Comparison of ENCODE assay signal across 11 mouse cellular contexts in genomic region chr10:18194737-18195141, GRCm38 (mm10). TPM values are rescaled to one million over a fixed set of nuclear protein-coding genes. Genes with fewer than 3 reads are reported as not detected.
DNase-seq lines count a peak whose midpoint lies in the region; ATAC-seq and TF ChIP-seq lines count a peak whose summit lies in the region.
"Had no signal": no experiment of that assay in that cellular context is flagged by ENCODE, and none has a peak within 500 bp of the region (broad histone marks: within the 10 kb centered on the region; RNA-seq: fewer than 3 reads in every experiment).

No protein-coding gene starts in this region.

- no peak overlapping the region for H3K27ac ChIP-seq in liver, embryonic 12.5 days
- 0 out of 2 replicates have a peak overlapping the region, but pooled peaks have one; percentile 7 for H3K27ac ChIP-seq in liver, postnatal 0 days (ENCODE audit: low read depth)
- peak overlapping the region; percentile 80 for H3K27ac ChIP-seq in stomach, postnatal 0 days (replicated peaks)
- H3K27ac ChIP-seq: midbrain, embryonic 12.5 days had no signal

- H3K4me3 ChIP-seq in liver, embryonic 12.5 days = no peak overlapping the region
- no peak overlapping the region for H3K4me3 ChIP-seq in liver, postnatal 0 days (ENCODE audit: low read depth, low read length)
- no peak overlapping the region for H3K4me3 ChIP-seq in stomach, postnatal 0 days (ENCODE audit: low read depth, low read length)
- H3K4me3 ChIP-seq: midbrain, embryonic 12.5 days had no signal

- H3K4me1 ChIP-seq in liver, embryonic 12.5 days = peaks cover 4% of the 10 kb centered on the region; the same call in 1 of the 2 replicates
- H3K4me1 ChIP-seq in liver, postnatal 0 days (ENCODE audit: insufficient read depth) = no peaks in the 10 kb centered on the region
- H3K4me1 ChIP-seq in stomach, postnatal 0 days (replicated peaks; ENCODE audit: control insufficient read depth, insufficient read depth) = no peaks in the 10 kb centered on the region
- H3K4me1 ChIP-seq: midbrain, embryonic 12.5 days had no signal

- no peaks in the 10 kb centered on the region for H3K9me3 ChIP-seq in liver, embryonic 12.5 days (replicated peaks)
- no peaks in the 10 kb centered on the region for H3K9me3 ChIP-seq in liver, postnatal 0 days (ENCODE audit: low read length)
- H3K9me3 ChIP-seq in stomach, postnatal 0 days (ENCODE audit: control insufficient read depth, low read length) = no peaks in the 10 kb centered on the region
- H3K9me3 ChIP-seq: midbrain, embryonic 12.5 days had no signal

- ATAC-seq in liver, embryonic 12.5 days = no peak
- ATAC-seq in liver, postnatal 0 days = peak; percentile 21; the same call in 1 of the 2 replicates
- peak; percentile 62 for ATAC-seq in stomach, postnatal 0 days (ENCODE audit: low FRiP score, low TSS enrichment)

- no peaks in the 10 kb centered on the region for H3K36me3 ChIP-seq in liver, embryonic 12.5 days
- no peaks in the 10 kb centered on the region for H3K36me3 ChIP-seq in liver, postnatal 0 days (replicated peaks; ENCODE audit: insufficient read depth, low read length)
- H3K36me3 ChIP-seq in stomach, postnatal 0 days (ENCODE audit: control insufficient read depth, insufficient read depth, low read length) = no peaks in the 10 kb centered on the region
- H3K36me3 ChIP-seq: midbrain, embryonic 12.5 days had no signal

- H3K9ac ChIP-seq in liver, embryonic 12.5 days = no peak overlapping the region
- no peak overlapping the region for H3K9ac ChIP-seq in liver, postnatal 0 days (replicated peaks)
- no peak overlapping the region for H3K9ac ChIP-seq in stomach, postnatal 0 days (ENCODE audit: low read length)
- H3K9ac ChIP-seq: midbrain, embryonic 12.5 days had no signal

- 43% methylated on average over 14 of the region's 14 CpGs for WGBS in liver, embryonic 12.5 days (ENCODE audit: insufficient replicate concordance)
- 41% methylated on average over 14 of the region's 14 CpGs for WGBS in liver, postnatal 0 days (ENCODE audit: insufficient replicate concordance)
- WGBS in stomach, postnatal 0 days = 36% methylated on average over 14 of the region's 14 CpGs

- peak; percentile 40 for DNase-seq in liver
- DNase-seq in gonadal fat pad, adult 2 months (ENCODE audit: low read depth) = peak; percentile 74
- peak; percentile 54 for DNase-seq in liver, postnatal 0 days
- peak; percentile 37 for DNase-seq in stomach, postnatal 0 days (ENCODE audit: low spot score)
- no peak for DNase-seq in layer of hippocampus, adult 9-11 months
- no peak for DNase-seq in thymus, postnatal 14 days
- no peak for DNase-seq in layer of hippocampus, postnatal 14 days (ENCODE audit: low spot score in 2 of 2)
- DNase-seq: adrenal gland, postnatal 14 days; heart, adult 18-20 months had no signal

- H3K27me3 ChIP-seq in liver, embryonic 12.5 days (replicated peaks) = 0 out of 2 replicates have a peak, but pooled peaks cover 3% of the 10 kb centered on the region
- no peaks in the 10 kb centered on the region for H3K27me3 ChIP-seq in liver, postnatal 0 days (ENCODE audit: insufficient read depth, low read length)
- H3K27me3 ChIP-seq in stomach, postnatal 0 days (ENCODE audit: control insufficient read depth, insufficient read depth, low read length) = no peaks in the 10 kb centered on the region
- H3K27me3 ChIP-seq: midbrain, embryonic 12.5 days had no signal

- no peak overlapping the region for H3K4me2 ChIP-seq in liver, embryonic 12.5 days
- no peak overlapping the region; the same call in 1 of the 2 replicates for H3K4me2 ChIP-seq in liver, postnatal 0 days (ENCODE audit: low read depth, low read length)
- H3K4me2 ChIP-seq in stomach, postnatal 0 days (replicated peaks; ENCODE audit: low read depth) = 0 out of 2 replicates have a peak overlapping the region, but pooled peaks have one; percentile 11
- H3K4me2 ChIP-seq: midbrain, embryonic 12.5 days had no signal

- no peak for TF ChIP-seq CTCF in liver, postnatal 0 days (IDR thresholded peaks at IDR 0.05; ENCODE audit: low read depth)
- TF ChIP-seq CTCF in stomach, postnatal 0 days (IDR thresholded peaks at IDR 0.05; ENCODE audit: low read depth) = no peak

- no peak for TF ChIP-seq EP300 in liver, postnatal 0 days (IDR thresholded peaks at IDR 0.05; ENCODE audit: low read depth)
- no peak for TF ChIP-seq EP300 in stomach, postnatal 0 days (optimal IDR thresholded peaks at IDR 0.05)

RNA-seq across cellular contexts. Expression of gene Ect2l, which starts 16.0 kb away (rescaled TPM):
- polyA plus RNA-seq in liver, embryonic 12.5 days (2016; fragmentation: Nextera tagmentation; extraction: Ambion mirVana) = 0.21 TPM in 1 of 2 replicates, not detected in the other
- polyA plus RNA-seq in gonadal fat pad, adult 2 months (2012; rRNA removed) = 0.18 and 0.19 TPM in 2 replicates
- polyA plus RNA-seq in liver, postnatal 0 days (2015; fragmentation: Nextera tagmentation; extraction: Ambion mirVana) = not detected in 2 replicates
- polyA plus RNA-seq in stomach, postnatal 0 days (2015; fragmentation: Nextera tagmentation; extraction: Ambion mirVana) = 0.21 and 0.51 TPM in 2 replicates
- under 1 TPM; 0.83 to 0.99 TPM for total RNA-seq in layer of hippocampus, postnatal 14 days (2021)
- total RNA-seq: adrenal gland, postnatal 14 days had no signal

RNA-seq across cellular contexts. Expression of gene Ccdc28a, which starts 40.1 kb away (rescaled TPM):
- 6.5 and 6.6 TPM in 2 replicates for polyA plus RNA-seq in liver, embryonic 12.5 days (2016; fragmentation: Nextera tagmentation; extraction: Ambion mirVana)
- polyA plus RNA-seq in gonadal fat pad, adult 2 months (2012; rRNA removed) = 17.9 and 20.9 TPM in 2 replicates
- polyA plus RNA-seq in liver, postnatal 0 days (2015; fragmentation: Nextera tagmentation; extraction: Ambion mirVana) = 9.0 and 14.6 TPM in 2 replicates
- 13.8 and 14.8 TPM in 2 replicates for polyA plus RNA-seq in stomach, postnatal 0 days (2015; fragmentation: Nextera tagmentation; extraction: Ambion mirVana)
- total RNA-seq in layer of hippocampus, postnatal 14 days (2021) = 10 to 100 TPM; 16.4 to 18.4 TPM

Comparison
In these comparisons a context has a peak if more than half of its experiments do, and no peak if none do; other contexts are left out.
1. DNase-seq: peak in liver (single experiment), gonadal fat pad, adult 2 months (single experiment), liver, postnatal 0 days (single experiment) and stomach, postnatal 0 days (single experiment); none in layer of hippocampus, adult 9-11 months (single experiment), thymus, postnatal 14 days (single experiment) and layer of hippocampus, postnatal 14 days (0 of 2).